Mouse (Mus musculus) E14TG2a.4 (cell line): Measurements from ENCODE around the gene Csf2ra.
"Not testable (repeated sequence)": the region's sequence is repeated elsewhere in the genome, so short reads cannot be mapped to it uniquely, and the experiment has no call there.

Experiments
- H3K27me3 ChIP-seq: 2 replicates; pipeline ENCODE4 v1.6.1; 2014; ENCODE audit warnings: low read length, control low read depth; ENCODE audit not compliant: insufficient read depth
- H3K36me3 ChIP-seq: 2 replicates; pipeline ENCODE4 v1.6.1; 2014; ENCODE audit warnings: low read length, control low read depth; ENCODE audit not compliant: insufficient read depth
- H3K4me1 ChIP-seq: replicated peaks from 2 replicates; pipeline ENCODE4 v1.6.1; 2014; ENCODE audit warnings: low read depth, low read length, control low read depth
- H3K4me3 ChIP-seq: replicated peaks from 2 replicates; pipeline ENCODE4 v1.5.1; 2014; ENCODE audit warnings: mild to moderate bottlenecking, low read length
- H3K9me3 ChIP-seq: 2 replicates; pipeline ENCODE4 v1.6.1; 2014; ENCODE audit warnings: low read length, control low read depth
- CTCF ChIP-seq: conservative IDR thresholded peaks from 2 replicates; pipeline ENCODE4 v1.5.1; 2014; ENCODE audit warnings: low read length
- NANOG ChIP-seq: IDR thresholded peaks from 2 replicates; pipeline ENCODE4 v1.6.1; 2014; ENCODE audit warnings: borderline replicate concordance, low read length, mixed read lengths
- POU5F1 ChIP-seq: IDR thresholded peaks from 2 replicates; pipeline ENCODE4 v1.6.1; 2014; ENCODE audit warnings: low read length, borderline replicate concordance

Gene Csf2ra

GRCm38 (mm10) chr19:61226928-61227854 lies 1.0 kb downstream of the Csf2ra start:
- TF ChIP-seq CTCF (no peak), POU5F1 (no peak), NANOG (no peak)
- Histone ChIP-seq H3K4me1 (0 out of 2 replicates have a peak, but pooled peaks cover 2% of the 10 kb centered on the region), H3K27me3 (no peaks in the 10 kb centered on the region), H3K36me3 (no peaks in the 10 kb centered on the region), H3K9me3 (peaks cover 14% of the 10 kb centered on the region), H3K4me3 (peak overlapping the region; percentile 78)

GRCm38 (mm10) chr19:61226401-61226927 lies 1.8 kb downstream of the Csf2ra start:
- Histone ChIP-seq H3K9me3 (peaks cover 14% of the 10 kb centered on the region), H3K27me3 (no peaks in the 10 kb centered on the region), H3K4me1 (0 out of 2 replicates have a peak, but pooled peaks cover 2% of the 10 kb centered on the region), H3K4me3 (peak overlapping the region; percentile 78), H3K36me3 (no peaks in the 10 kb centered on the region)
- TF ChIP-seq POU5F1 (no peak), CTCF (no peak), NANOG (no peak)

GRCm38 (mm10) chr19:61225526-61226400 lies 2.5 kb downstream of the Csf2ra start:
- peak overlapping the region; percentile 78 for H3K4me3 ChIP-seq
- H3K4me1 ChIP-seq: 0 out of 2 replicates have a peak, but pooled peaks cover 2% of the 10 kb centered on the region
- peaks cover 14% of the 10 kb centered on the region for H3K9me3 ChIP-seq
- no peaks in the 10 kb centered on the region for H3K27me3 ChIP-seq
- no peaks in the 10 kb centered on the region for H3K36me3 ChIP-seq
- no peak for TF ChIP-seq NANOG
- no peak for TF ChIP-seq POU5F1
- TF ChIP-seq CTCF: no peak

- Histone ChIP-seq H3K9me3 (peaks cover 14% of the 10 kb centered on the region), H3K27me3 (no peaks in the 10 kb centered on the region), H3K36me3 (no peaks in the 10 kb centered on the region), H3K4me3 (peak overlapping the region; percentile 78), H3K4me1 (0 out of 2 replicates have a peak, but pooled peaks cover 2% of the 10 kb centered on the region)
- TF ChIP-seq CTCF (no peak), POU5F1 (no peak), NANOG (no peak)
These were observed 3.3 kb downstream of the Csf2ra start for GRCm38 (mm10) chr19:61224678-61225525.

- Histone ChIP-seq H3K27me3 (no peaks in the 10 kb centered on the region), H3K9me3 (peaks cover 14% of the 10 kb centered on the region)
- no peak for TF ChIP-seq NANOG
- TF ChIP-seq CTCF: no peak
- TF ChIP-seq POU5F1: no peak
These were observed 4.4 kb downstream of the Csf2ra start for GRCm38 (mm10) chr19:61223706-61224328.

GRCm38 (mm10) chr19:61207506-61207905 lies 20.7 kb downstream of the Csf2ra start:
- H3K36me3 ChIP-seq, H3K27me3 ChIP-seq, H3K4me3 ChIP-seq, H3K4me1 ChIP-seq: not testable (repeated sequence)
- peaks cover 16% of the 10 kb centered on the region for H3K9me3 ChIP-seq

More at GRCm38 (mm10) chr19:61223706-61224328, 4.4 kb downstream of the Csf2ra start:
- Histone ChIP-seq H3K4me1 (0 out of 2 replicates have a peak, but pooled peaks cover 2% of the 10 kb centered on the region), H3K4me3 (no peak overlapping the region), H3K36me3 (no peaks in the 10 kb centered on the region)

- H3K4me1 ChIP-seq: 0 out of 2 replicates have a peak, but pooled peaks cover 3% of the 10 kb centered on the region
- TF ChIP-seq POU5F1: no peak
- no peak for TF ChIP-seq NANOG
- TF ChIP-seq CTCF: no peak
- H3K9me3 ChIP-seq: no peaks in the 10 kb centered on the region
These were observed 28.4 kb downstream of the Csf2ra start for GRCm38 (mm10) chr19:61199836-61200235.

More at GRCm38 (mm10) chr19:61199836-61200235, 28.4 kb downstream of the Csf2ra start:
- Histone ChIP-seq H3K27me3 (no peaks in the 10 kb centered on the region), H3K4me3 (no peak overlapping the region), H3K36me3 (no peaks in the 10 kb centered on the region)
